Mouse (Mus musculus) cerebellum, postnatal 4 days (tissue): ENCODE measurements around the gene Uhmk1.

Experiments used
- DNase-seq, 2 experiments: peaks; one replicate each; pipeline ENCODE4 v3.0.0; 2022; ENCODE audit warnings: low spot score in 2 of 2, mixed read lengths in 1 of 2

Uhmk1 gene

DNA sequence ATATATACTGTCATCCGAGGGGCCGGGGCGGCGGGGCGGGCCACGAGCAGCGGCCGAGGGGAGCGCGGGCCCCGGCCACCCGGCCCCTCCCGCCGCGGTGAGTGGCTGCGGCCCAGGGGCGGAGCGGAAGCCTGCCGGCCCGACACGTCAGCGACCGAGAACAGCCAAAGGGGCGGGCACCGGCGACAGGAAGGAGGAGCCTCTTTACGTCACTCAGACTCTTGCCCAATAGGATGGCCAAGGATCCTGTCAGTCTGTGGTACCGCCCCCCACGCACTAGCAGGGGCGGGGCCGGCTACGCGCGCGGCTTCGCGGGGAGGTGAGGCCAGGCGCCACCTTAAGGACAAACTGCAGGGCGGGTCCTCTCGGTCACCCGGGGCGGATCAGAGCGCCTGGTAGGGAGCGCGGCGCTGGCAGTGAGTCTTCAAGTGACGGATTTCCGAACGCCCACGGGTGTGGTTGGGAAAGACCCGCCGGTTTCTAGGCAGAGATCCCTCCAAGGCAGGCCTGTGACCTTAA lies 40.3 kb downstream of the Uhmk1 start, which contains the start of gene Uap1:
Gene Uap1, minus strand, starts transcription at position 144 of the 519 bp plus-strand sequence.
- peak; percentile 91 to 94 for DNase-seq

DNA sequence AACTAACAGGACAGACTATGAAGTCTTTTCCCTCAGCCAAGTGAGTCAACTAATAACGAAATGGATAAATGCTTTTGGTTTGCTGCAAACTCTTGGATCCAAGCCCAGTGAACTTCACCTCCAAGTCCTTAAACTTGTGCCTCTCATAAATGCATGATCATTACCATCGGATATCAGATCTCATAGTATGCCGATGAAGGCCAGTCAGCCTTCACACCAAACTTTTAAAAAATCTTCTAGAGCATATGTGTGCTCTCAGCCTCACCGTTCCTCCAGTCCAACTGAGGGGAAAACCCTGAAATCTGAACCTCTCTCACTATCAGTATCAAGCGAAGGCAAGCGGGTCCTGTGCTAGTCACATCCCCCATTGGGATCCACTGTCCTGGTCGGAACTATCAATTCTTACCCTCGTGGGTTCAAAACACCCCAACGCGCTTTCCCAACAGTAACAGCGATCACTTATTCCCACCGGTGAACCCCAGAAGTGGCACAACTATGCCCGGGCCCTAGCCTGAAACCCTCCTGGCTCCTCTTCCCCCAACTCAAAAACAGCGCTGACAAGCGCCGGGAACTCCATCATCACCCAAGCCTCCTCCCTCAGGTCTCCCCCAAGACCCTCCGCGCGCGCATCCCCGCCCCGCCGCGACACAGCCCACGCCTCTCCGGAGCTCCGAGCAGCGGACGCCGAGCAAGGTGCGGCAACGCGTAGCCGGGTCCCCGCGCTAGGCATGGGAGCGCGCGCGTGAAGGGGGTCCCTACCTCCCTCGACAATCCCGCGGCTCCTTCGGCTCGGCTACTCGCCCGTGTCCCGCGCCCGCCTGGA lies 41.0 kb downstream of the Uhmk1 start:
- no peak for DNase-seq

DNA sequence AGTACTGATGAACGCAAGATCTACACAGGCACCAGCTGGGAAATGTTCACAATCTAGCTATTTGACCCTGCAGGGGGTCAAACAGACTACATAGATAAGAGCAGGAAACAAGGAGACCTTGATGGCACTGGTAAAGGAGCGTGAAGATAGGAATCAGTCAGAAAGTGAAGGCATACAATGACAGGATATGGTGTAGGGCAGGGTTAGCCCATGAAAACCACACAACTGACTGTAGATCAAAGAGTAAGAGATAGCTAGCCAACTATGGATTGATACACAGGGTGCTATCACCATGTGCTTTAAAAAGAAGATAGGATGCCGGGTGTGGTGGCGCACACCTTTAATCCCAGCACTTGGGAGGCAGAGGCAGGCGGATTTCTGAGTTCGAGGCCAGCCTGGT lies 47.4 kb downstream of the Uhmk1 start:
- DNase-seq: no peak

DNA sequence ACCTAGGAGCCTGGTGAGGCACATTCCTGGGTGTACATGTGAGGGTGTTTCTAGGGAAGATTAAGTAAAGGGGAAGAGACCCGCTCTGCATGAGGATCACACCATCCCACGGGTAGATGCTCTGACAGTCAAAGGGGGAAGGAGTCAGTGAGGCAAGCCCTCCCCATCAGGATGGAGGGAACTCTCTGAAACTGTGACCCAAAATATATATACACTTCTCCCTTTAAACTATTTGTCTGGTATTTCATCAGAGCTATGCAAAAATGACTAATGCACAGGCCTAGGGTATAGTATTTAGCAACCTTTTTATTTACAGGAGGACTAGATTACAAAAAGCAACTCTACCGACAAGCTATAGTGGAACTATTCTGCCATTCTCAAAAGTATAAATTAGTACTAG lies 50.3 kb downstream of the Uhmk1 start:
- DNase-seq: no peak

DNA sequence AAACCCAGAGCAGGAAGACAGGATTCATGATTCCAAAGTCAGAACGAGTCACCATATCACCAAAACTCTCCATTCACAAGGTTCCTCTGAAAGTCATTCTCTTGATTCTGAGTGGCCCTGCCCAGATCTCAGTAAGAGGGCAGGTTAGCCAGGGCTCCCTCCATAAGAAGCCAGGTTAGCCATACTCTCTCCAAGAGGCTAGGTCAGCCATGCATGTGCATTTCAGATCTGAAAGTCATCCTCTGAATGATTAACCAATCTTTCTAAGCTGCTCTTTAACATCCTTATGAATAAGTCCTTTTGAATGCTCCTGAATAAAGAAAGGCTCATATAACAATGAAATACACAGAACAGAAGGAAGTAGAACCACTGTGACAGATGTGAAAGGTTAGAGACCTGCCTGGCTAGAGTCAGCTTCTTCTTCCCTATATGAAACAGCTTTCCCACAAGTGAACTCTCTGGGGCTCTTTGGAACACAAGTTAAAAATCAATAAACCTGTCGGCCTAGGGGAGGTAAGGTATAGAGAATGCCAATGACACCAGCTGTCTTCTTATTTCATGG lies 51.1 kb downstream of the Uhmk1 start:
- no peak for DNase-seq

DNA sequence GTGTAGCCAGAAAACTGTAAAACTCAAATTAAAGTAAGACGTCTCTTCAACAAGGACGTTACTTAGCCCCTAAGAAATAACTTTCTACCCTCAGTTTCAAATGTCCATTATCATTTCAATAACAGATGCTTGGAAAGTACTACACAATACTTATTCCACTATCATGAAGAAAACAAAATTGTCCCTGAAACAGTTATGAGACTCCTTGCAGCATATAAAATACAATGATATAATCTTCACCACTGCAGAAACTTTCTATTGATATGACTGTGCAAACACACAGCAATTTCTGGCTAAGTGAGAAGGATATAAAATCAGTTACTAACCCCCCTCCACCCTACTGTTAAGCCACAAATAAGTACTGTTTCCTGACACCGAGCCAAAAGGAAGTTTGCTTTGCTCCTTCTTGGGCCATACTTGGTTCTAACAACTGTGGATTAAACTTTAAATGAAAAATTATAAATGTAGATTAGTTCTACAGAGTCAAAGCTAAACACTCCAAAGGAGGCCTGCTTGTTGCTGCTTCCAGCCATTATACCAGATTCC lies 51.7 kb downstream of the Uhmk1 start:
- DNase-seq: no peak

DNA sequence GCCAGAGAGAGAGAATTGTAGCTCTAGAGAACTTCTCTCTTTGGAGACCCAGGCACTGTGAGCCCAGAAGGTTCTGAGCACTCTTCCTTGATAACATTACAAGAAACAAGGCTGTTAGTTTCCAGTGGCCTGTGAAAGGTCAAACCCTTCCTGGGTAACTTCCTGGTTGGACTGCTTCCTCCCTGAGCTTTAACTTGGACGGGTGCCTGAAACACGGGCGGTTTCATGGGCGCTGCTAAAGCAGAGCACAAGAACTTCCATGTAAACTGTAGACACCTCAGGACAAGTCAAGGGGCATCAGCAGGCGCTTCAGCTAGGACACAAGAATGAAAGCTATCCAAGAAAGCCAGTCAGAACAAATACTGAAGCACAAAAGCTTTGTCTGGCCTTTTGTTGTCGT lies 53.3 kb downstream of the Uhmk1 start:
- no peak for DNase-seq

DNA sequence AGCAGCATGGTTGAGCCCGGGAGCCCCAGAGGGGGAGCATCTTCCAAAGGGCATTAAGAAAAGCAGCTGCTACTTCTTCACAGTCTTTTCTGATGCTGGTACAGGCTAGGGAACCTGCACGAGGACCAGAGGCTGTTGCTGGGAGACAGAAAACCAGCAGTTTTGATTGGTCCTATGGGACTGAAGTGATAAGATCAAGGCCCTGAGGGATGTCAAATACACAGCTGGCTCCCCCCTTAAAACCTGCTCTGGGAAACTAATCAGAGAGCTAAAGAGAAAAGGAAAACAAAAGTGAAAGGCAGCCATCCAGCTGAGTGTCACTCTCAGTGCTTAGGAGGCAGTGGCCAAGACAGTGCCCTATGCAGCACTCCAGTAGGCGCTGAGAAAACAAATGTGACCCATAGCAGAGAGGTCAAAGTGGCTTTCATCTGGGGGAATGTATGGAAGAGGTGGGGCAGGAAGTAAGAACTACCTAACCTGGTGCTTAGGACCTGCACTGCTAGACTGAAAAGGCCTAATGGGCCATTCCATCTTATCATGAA lies 54.7 kb downstream of the Uhmk1 start:
- DNase-seq: no peak

DNA sequence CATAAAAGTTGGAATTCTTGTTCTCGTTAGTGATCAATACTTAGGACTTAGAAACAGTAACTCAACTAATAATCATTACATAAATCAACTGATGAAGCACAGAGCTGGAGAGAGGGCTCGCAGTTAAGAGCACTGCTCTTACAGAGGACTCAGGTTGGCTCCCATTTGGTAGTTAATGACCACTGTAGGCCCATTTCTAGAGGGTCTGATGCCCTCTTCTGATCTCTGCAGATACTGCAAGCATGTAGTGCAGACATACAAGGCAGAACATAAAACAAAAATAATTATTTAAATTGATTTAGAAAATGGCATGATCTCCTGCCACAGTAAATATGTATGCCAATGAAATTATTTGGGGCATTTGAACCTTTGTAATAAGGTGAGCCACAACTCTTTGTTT lies 55.5 kb downstream of the Uhmk1 start:
- no peak for DNase-seq

DNA sequence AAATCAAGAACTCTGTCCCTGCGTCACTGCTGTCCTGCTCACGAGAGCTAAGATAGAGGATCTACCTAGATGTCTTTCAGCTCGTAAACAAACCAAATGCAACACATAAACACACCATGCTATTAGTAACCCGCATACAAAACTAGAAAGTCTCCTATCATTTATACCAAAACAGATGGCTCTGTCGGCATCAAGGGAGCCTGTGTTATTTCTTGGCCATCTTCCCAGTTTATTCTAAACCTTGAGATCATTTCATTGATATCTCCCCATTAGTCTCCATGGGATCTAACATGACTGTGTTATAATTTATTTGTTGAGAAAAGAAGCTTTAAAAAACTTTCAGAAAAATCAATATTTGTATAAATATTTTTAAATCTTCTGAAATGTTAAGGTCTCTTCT lies 59.4 kb downstream of the Uhmk1 start:
- no peak for DNase-seq

DNA sequence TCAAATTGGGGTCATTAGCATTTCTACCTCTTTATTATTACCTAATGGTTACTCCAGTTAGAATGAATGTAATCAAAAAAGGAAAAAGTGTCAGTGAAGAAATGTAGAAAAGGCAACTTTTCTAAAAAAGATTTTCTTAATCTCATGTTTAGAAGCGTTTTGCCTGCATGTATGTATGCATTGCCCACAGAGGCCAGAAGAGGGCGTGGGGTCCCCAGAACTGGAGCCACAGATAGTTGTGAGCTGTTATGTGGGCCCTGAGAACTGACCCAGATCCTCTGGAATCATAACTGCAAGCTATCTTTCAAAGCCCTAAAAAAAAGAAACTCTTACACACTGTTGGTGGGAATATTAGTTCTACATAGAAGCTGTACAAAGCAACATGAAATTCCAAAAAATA lies 59.9 kb downstream of the Uhmk1 start:
- DNase-seq: no peak

DNA sequence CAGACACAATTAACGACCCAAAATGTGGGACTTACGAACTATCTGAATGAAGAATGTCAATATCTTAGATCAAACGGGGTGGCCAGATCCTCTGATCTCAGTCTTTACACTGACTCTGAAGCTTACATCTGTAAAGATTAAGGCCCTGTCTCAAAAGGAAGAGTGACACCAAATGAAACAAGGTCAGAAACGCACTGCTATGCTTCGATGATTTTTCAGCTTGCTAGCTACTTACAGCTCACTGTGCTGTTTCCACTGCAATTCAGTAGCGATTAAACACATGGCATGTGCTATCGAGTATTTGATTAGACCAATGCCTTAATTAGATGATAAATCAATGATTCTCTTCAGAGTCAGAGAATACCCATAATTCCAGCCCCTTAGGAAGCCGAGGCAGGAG lies 61.2 kb downstream of the Uhmk1 start:
- DNase-seq: no peak

DNA sequence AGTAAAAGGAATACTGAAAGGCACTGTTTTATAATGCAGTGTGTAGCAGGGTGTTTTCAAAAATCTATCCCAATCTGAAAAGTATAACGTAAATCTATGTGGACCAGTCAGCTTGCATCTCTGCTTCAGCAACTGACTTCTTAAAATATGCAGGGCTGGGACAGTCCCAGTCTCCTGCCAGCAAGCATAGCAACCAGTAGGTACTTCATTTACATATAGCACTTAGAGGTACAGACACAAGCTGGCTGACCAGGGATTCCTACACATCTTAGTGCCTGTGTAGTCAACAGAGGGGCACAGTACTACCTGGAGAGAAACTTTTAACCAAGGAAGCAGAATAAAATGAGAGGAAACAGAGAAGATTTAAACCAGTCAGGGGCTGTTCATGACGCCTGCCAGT lies 62.6 kb downstream of the Uhmk1 start:
- DNase-seq: no peak

DNA sequence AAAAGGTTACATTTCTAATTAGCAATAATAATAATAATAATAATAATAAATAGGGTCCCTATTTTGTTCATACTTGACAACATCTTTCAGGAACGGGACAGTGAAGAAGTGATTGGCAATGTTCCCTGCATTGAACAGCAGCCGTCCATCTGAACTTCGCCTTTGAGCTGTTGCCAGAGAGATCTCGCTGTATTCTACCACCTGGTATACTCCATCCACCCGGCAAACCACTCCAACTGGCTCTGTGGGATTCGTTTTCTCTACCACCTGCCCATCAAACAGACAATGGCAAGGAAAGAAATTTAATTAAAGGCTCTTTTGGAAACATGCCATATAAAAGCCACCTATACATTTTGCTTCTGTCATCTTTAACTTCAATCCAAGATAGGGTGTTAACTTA lies 64.3 kb downstream of the Uhmk1 start:
- DNase-seq: no peak

DNA sequence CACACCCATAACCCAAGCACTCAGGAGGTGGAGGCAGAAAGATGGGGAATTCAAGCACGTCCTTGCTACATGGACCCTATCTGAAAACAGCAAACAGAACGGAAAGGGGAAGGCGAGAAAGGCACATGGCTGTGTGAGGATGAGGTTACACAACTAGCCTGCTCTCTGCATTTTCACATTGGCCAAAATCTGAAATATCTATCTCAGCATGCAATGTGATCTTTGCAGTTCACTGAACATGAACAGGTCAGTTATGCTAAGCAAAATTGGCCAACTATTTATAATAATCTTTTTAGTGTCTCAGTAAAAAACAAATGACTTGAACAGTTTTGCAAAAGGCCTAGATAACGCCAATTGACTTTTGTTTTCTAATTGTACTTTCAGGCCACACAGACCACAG lies 65.4 kb downstream of the Uhmk1 start:
- no peak for DNase-seq

DNA sequence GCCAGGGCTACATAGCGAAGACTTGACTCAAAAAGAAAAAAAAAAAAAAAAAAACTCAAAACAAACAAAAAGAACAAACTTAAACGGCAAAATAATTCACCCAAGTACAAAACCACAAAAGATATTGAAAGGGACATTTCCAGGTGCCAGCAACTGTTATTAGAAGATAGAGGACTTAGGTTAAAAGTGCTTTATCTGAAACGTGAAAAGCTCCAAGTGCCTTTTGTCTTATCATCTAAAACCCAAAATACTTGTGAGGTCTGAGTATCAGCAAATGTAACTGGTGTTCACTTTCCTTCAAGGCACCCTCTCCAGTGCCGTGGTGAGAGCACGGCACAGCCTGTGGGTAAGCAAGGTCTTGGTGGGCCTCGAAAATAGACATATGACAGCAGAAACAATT lies 66.7 kb downstream of the Uhmk1 start:
- DNase-seq: no peak

DNA sequence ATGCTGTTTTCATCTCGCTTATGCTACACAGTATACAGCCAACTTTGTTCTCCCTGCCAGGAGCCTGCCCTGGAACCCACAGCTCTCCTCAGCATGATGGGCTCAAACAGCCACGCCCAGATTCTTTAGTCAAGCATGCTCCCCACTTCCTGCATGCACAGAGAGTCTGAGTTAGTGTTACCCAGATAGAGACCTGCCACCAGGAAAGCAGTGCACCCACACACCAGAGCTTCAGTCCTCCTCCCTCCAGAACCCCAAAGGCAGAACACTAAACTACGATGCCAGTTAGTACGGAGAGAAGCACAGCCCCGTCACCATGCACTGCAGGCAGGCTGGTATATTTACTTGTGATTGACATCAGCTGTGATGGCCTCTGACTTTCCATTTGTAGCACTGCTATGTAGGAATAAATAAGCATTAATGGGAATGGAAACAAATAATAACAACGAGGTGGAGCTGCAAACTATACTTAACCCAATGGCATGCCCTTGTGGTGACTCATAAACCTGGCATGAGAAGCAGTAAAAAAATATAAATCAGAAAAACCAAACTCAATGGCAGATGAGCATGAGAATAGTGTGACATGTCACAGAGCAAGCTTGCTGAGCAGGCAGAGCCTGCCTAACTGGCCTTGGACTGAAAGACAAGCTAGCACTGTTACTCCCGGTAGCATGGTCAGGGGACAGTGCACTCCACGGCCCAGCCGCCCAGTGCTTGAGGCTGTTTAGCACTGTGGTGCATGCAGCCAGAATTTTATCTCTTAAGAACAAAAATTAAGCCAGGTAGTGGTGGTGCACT lies 67.3 kb downstream of the Uhmk1 start:
- no peak for DNase-seq

DNA sequence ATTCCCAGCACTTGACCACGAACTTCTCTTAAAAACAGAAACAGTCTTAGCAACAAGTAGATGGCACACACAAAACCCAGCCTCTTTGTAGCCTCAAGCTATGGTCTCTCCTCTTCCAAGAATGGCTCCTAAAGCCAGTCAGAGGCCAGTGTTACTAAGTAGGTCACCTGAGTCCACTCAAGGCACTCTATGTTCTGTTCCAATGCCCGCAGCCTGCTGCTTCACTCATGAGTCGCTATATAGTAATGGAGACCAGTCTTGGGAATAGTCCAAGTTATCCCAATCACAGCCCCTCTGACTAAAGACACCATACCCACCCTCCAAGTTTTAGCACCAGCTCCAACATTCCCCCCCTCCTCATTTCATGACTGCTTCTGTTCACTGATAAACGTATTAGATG lies 69.6 kb downstream of the Uhmk1 start:
- no peak for DNase-seq
